Mouse (Mus musculus): ENCODE results near the gene Tmem86b.

DNA sequence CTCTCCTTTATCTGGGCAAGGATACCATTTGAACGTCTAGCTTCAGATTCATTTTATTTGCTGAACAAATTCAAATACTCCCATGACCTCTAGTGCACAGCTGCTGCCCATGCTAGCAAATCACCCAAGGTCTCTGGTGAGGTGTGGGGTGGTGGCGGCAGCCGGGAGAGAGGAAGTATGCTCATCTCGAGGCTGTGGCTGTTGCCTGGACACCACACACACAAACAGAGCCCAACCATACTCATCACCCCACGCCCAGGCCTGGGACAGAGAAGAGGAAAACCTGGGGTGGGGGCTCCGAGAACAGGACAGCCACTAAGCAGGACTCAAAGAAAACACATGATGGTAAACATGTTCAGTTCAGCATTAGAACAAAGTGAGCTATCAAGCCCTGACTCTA lies 16.1 kb upstream of the Tmem86b start:
- TF ChIP-seq EP300 (IDR thresholded peaks at IDR 0.05) (no peak), CTCF (IDR thresholded peaks at IDR 0.05) (no peak)

Data from lung, postnatal 0 days (tissue).